ENCODE assay signal across 10 mouse cellular contexts in genomic region chr4:62590878-62591277, GRCm38 (mm10). TPM values are rescaled to one million over a fixed set of nuclear protein-coding genes. Genes with fewer than 3 reads are reported as not detected.
DNase-seq lines count a peak whose midpoint lies in the region; ATAC-seq and TF ChIP-seq lines count a peak whose summit lies in the region.
"Had no signal": no experiment of that assay in that cellular context is flagged by ENCODE, and none has a peak within 500 bp of the region (broad histone marks: within the 10 kb centered on the region; RNA-seq: fewer than 3 reads in every experiment).

No protein-coding gene starts in this region.

- no peak overlapping the region for H3K4me2 ChIP-seq in hindbrain, embryonic 16.5 days (ENCODE audit: low read length)
- H3K4me2 ChIP-seq in hindbrain, postnatal 0 days (ENCODE audit: low read depth, low read length): no peak overlapping the region
- no peak overlapping the region for H3K4me2 ChIP-seq in heart, postnatal 0 days (ENCODE audit: low read depth, low read length)

- DNase-seq in embryo, embryonic 10 days (ENCODE audit: low spot score): peak; percentile 19
- no peak for DNase-seq in embryo, embryonic 10.5 days (ENCODE audit: low spot score)
- no peak for DNase-seq in hindbrain, postnatal 0 days (ENCODE audit: low spot score)
- peak; percentile 22 for DNase-seq in CD4-positive helper T cell, adult 2 months (ENCODE audit: low read depth, low spot score)
- no peak for DNase-seq in heart, postnatal 0 days (ENCODE audit: low spot score)
- DNase-seq in gastrocnemius, postnatal 10 days: no peak
- DNase-seq in layer of hippocampus, adult 8-10 months (ENCODE audit: low spot score in 2 of 2): no peak
- DNase-seq: right cerebral cortex, postnatal 14 days had no signal

- H3K9me3 ChIP-seq in hindbrain, embryonic 16.5 days (ENCODE audit: control insufficient read depth, low read length): no peaks in the 10 kb centered on the region
- H3K9me3 ChIP-seq in hindbrain, postnatal 0 days (ENCODE audit: low read length): no peaks in the 10 kb centered on the region
- no peaks in the 10 kb centered on the region for H3K9me3 ChIP-seq in heart, postnatal 0 days (replicated peaks; ENCODE audit: control insufficient read depth, low read length)

- 0 out of 2 replicates have a peak overlapping the region, but pooled peaks have one; percentile 7 for H3K27ac ChIP-seq in hindbrain, embryonic 16.5 days (ENCODE audit: low read depth, low read length)
- H3K27ac ChIP-seq in hindbrain, postnatal 0 days: no peak overlapping the region
- H3K27ac ChIP-seq in heart, postnatal 0 days (ENCODE audit: low read depth): peak overlapping the region; percentile 39; the same call in 1 of the 2 replicates

- H3K4me3 ChIP-seq in hindbrain, embryonic 16.5 days (ENCODE audit: low read length): no peak overlapping the region
- H3K4me3 ChIP-seq in hindbrain, postnatal 0 days (ENCODE audit: low read length): no peak overlapping the region
- no peak overlapping the region for H3K4me3 ChIP-seq in heart, postnatal 0 days (ENCODE audit: low read depth, low read length)

- ATAC-seq in hindbrain, embryonic 16.5 days: no peak
- ATAC-seq in hindbrain, postnatal 0 days: no peak
- no peak for ATAC-seq in heart, postnatal 0 days (ENCODE audit: insufficient read depth, low read depth)

- no peaks in the 10 kb centered on the region for H3K4me1 ChIP-seq in hindbrain, embryonic 16.5 days (ENCODE audit: control insufficient read depth, insufficient read depth, low read depth, low read length)
- peaks cover 8% of the 10 kb centered on the region for H3K4me1 ChIP-seq in hindbrain, postnatal 0 days (ENCODE audit: insufficient read depth, low read length)
- peaks cover 12% of the 10 kb centered on the region for H3K4me1 ChIP-seq in heart, postnatal 0 days (ENCODE audit: control insufficient read depth, insufficient read depth)

- H3K9ac ChIP-seq in hindbrain, embryonic 16.5 days (ENCODE audit: low read depth, low read length): no peak overlapping the region
- no peak overlapping the region for H3K9ac ChIP-seq in hindbrain, postnatal 0 days (replicated peaks; ENCODE audit: low read length)
- no peak overlapping the region for H3K9ac ChIP-seq in heart, postnatal 0 days (replicated peaks; ENCODE audit: low read depth, low read length)

- no peaks in the 10 kb centered on the region for H3K27me3 ChIP-seq in hindbrain, embryonic 16.5 days (replicated peaks; ENCODE audit: control insufficient read depth, insufficient read depth, low read length)
- no peaks in the 10 kb centered on the region for H3K27me3 ChIP-seq in hindbrain, postnatal 0 days (ENCODE audit: insufficient read depth, low read length)
- peaks cover 24% of the 10 kb centered on the region for H3K27me3 ChIP-seq in heart, postnatal 0 days (ENCODE audit: control insufficient read depth, insufficient read depth, low read length)

- TF ChIP-seq EP300 in heart, postnatal 0 days (IDR thresholded peaks at IDR 0.05; ENCODE audit: low read depth): no peak

- H3K36me3 ChIP-seq in hindbrain, embryonic 16.5 days (ENCODE audit: control insufficient read depth, insufficient read depth, low read length): no peaks in the 10 kb centered on the region
- H3K36me3 ChIP-seq in hindbrain, postnatal 0 days (ENCODE audit: insufficient read depth, low read length): no peaks in the 10 kb centered on the region
- no peaks in the 10 kb centered on the region for H3K36me3 ChIP-seq in heart, postnatal 0 days (replicated peaks; ENCODE audit: control insufficient read depth, insufficient read depth, low read length)

- no peak for TF ChIP-seq CTCF in hindbrain, postnatal 0 days (IDR thresholded peaks at IDR 0.05; ENCODE audit: low read depth)
- TF ChIP-seq CTCF in heart, postnatal 0 days (IDR thresholded peaks at IDR 0.05; ENCODE audit: low read depth): no peak

- 79% methylated on average over 1 of the region's 1 CpGs for WGBS in hindbrain, embryonic 16.5 days
- 83% methylated on average over 1 of the region's 1 CpGs for WGBS in hindbrain, postnatal 0 days
- WGBS in heart, postnatal 0 days: 77% methylated on average over 1 of the region's 1 CpGs

RNA-seq across cellular contexts. Expression of gene Rgs3, which starts 31.2 kb away (rescaled TPM):
- polyA plus RNA-seq in hindbrain, embryonic 16.5 days (2015; fragmentation: Nextera tagmentation; extraction: Ambion mirVana): 58.1 and 64.6 TPM in 2 replicates
- total RNA-seq in hindbrain, postnatal 0 days (2014; rRNA removed): 71.0 and 71.9 TPM in 2 replicates
- 44.3 and 44.6 TPM in 2 replicates for polyA plus RNA-seq in hindbrain, postnatal 0 days (2015; fragmentation: Nextera tagmentation; extraction: Ambion mirVana)
- total RNA-seq in heart, postnatal 0 days (2014; rRNA removed; ENCODE audit: low replicate concordance): 66.0 and 114 TPM in 2 replicates
- polyA plus RNA-seq in heart, postnatal 0 days (2015; fragmentation: Nextera tagmentation; extraction: Ambion mirVana): 52.1 and 52.5 TPM in 2 replicates
- total RNA-seq in gastrocnemius, postnatal 10 days (2021): 10 to 100 TPM; 20.1 to 32.8 TPM
- total RNA-seq in layer of hippocampus, adult 8-10 months (2022): 10 to 100 TPM; 24.2 to 29.3 (median 26.5) TPM
- total RNA-seq: MEL had no signal

Comparison
In these comparisons a context has a peak if more than half of its experiments do, and no peak if none do; other contexts are left out.
1. DNase-seq: peak in embryo, embryonic 10 days (single experiment) and CD4-positive helper T cell, adult 2 months (single experiment); none in embryo, embryonic 10.5 days (single experiment), hindbrain, postnatal 0 days (single experiment), heart, postnatal 0 days (single experiment), gastrocnemius, postnatal 10 days (single experiment) and layer of hippocampus, adult 8-10 months (0 of 2).